Mouse (Mus musculus) lung, embryonic 16.5 days (tissue): ENCODE results near the gene AC124108.1. TPM values are rescaled to one million over a fixed set of nuclear protein-coding genes. Genes with fewer than 3 reads are reported as not detected.

Experiments
- ATAC-seq: fragments of 200-750 bp; cut with Nextera tagmentation; 2 replicates; pipeline ENCODE4 v1.8.0; 2017; ENCODE audit warnings: low read depth, mild to moderate bottlenecking, moderate library complexity
- H3K27ac ChIP-seq: fragments of 300-500 bp; sonication (generic); 2 replicates; pipeline ENCODE4 v1.5.1; 2014; ENCODE audit warnings: mild to moderate bottlenecking, control low read depth, low read length
- H3K27me3 ChIP-seq: fragments of 300-500 bp; sonication (generic); 2 replicates; pipeline ENCODE4 v1.6.1; 2014; ENCODE audit warnings: low read depth, low read length, mixed read lengths; ENCODE audit not compliant: control insufficient read depth, insufficient read depth
- H3K36me3 ChIP-seq: fragments of 300-500 bp; sonication (generic); 2 replicates; pipeline ENCODE4 v1.6.1; 2014; ENCODE audit warnings: low read length; ENCODE audit not compliant: control insufficient read depth, insufficient read depth
- H3K4me1 ChIP-seq: fragments of 300-500 bp; sonication (generic); replicated peaks from 2 replicates; pipeline ENCODE4 v1.6.1; 2014; ENCODE audit warnings: low read length, mixed read lengths; ENCODE audit not compliant: control insufficient read depth, insufficient read depth
- H3K4me2 ChIP-seq: fragments of 300-500 bp; sonication (generic); 2 replicates; pipeline ENCODE4 v1.6.1; 2014; ENCODE audit warnings: low read depth, low read length, control low read depth
- H3K4me3 ChIP-seq: fragments of 300-500 bp; sonication (generic); 2 replicates; pipeline ENCODE4 v1.5.1; 2014; ENCODE audit warnings: mild to moderate bottlenecking, low read length, control low read depth
- H3K9ac ChIP-seq: fragments of 300-500 bp; sonication (generic); 2 replicates; pipeline ENCODE4 v1.6.1; 2014; ENCODE audit warnings: low read length, control low read depth
- H3K9me3 ChIP-seq: fragments of 300-500 bp; sonication (generic); 2 replicates; pipeline ENCODE4 v1.6.1; 2016; ENCODE audit warnings: low read length; ENCODE audit not compliant: control insufficient read depth
- WGBS: fragments of 180-500 bp; shearing (Covaris S2); extraction: QIAGEN DNeasy Blood & Tissue Kit; methylation state at CpG from one replicate; pipeline ENCODE4 v1.1.7; 2014; 5-methylcytosine and 5-hydroxymethylcytosine counted together
- polyA plus RNA-seq: library from polyadenylated mRNA; unstranded; fragments of >200 nt; fragmentation: Nextera tagmentation; extraction: Ambion mirVana; gene quantifications from 2 replicates; pipeline ENCODE4 v1.2.1, GENCODE M21; 2015

The AC124108.1 gene
- polyA plus RNA-seq, 1 experiment from 2014 or later, result 0.63 TPM

GRCm38 (mm10) chr1:132222166-132222565, 30.9 kb downstream of the AC124108.1 start:
- no peaks in the 10 kb centered on the region for H3K9me3 ChIP-seq
- no peaks in the 10 kb centered on the region for H3K36me3 ChIP-seq
- no peak for ATAC-seq
- H3K4me2 ChIP-seq, result no peak overlapping the region
- H3K27me3 ChIP-seq, result no peaks in the 10 kb centered on the region; the same call in 1 of the 2 replicates
- WGBS, result 46% methylated on average over 6 of the region's 6 CpGs
- H3K27ac ChIP-seq, result no peak overlapping the region
- no peak overlapping the region for H3K4me3 ChIP-seq
- no peaks in the 10 kb centered on the region for H3K4me1 ChIP-seq
- H3K9ac ChIP-seq, result no peak overlapping the region

DNA sequence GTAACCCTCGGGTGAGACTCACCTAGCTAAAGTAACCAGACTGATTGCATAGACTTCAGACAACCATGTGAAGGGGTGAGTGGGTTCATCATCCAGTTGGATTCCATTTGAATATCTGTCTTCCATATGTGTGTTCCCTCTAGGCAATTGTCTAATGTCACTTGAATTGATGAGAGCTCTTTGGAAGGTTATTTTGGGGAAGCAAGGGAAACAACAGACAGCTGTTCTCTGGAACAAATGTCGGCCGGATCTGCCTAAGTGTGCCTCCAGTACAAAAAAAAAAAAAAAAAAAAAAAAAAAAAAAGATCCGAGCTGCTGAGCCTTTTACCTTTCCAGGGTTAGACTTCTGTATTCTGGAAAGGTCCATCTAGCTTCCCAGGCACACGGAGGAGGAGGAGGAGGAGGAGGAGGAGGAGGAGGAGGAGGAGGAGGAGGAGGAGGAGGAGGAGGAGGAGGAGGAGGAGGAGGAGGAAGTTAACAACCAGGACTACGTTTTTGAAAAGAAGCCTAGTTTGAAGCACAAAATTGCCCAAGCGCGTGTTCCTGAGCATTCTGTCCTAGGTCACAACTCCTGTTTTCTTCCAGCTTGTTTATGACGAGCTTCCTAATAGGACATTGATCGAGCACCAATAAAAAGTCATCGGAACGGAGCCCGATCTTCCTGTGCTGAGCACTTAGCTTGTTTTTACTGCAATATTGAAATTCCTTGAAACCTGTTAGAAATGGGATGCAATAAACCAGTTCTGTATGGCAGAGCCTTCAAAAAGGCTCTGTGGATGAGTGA, 35.2 kb downstream of the AC124108.1 start:
- Histone ChIP-seq H3K4me1 (no peaks in the 10 kb centered on the region), H3K27ac (no peak overlapping the region), H3K36me3 (no peaks in the 10 kb centered on the region), H3K9me3 (no peaks in the 10 kb centered on the region), H3K4me3 (no peak overlapping the region), H3K27me3 (no peaks in the 10 kb centered on the region; the same call in 1 of the 2 replicates), H3K9ac (no peak overlapping the region), H3K4me2 (no peak overlapping the region)
- 72% methylated on average over 13 of the region's 13 CpGs for WGBS
- ATAC-seq, result no peak

DNA sequence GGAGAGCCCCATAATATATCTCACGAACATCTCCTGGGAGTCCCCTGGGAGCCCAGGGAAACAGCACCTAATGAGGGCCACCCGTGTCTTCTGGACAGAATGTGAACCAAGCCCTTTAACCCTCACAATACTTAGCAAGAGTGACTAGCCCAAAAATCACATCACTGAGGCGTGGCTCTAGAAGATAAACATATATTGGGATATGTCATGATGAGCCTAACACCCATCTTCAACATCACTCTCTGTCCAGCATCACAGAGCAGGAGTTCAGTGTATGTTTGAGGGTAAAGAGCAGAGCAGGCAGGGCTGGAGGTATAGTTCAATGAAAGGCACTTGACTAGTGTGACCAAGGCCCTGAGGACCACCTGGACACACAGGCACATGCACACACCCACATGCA, 38.4 kb downstream of the AC124108.1 start, which contains the start of gene Gm10188:
Gm10188 (minus strand) TSS at position 101 of the 400 bp plus-strand sequence.
- no peaks in the 10 kb centered on the region for H3K4me1 ChIP-seq
- H3K36me3 ChIP-seq, result no peaks in the 10 kb centered on the region
- no peak within 1 kb of the TSS for H3K27ac ChIP-seq
- no peak within 1 kb of the TSS for H3K4me3 ChIP-seq
- H3K9me3 ChIP-seq, result no peaks in the 10 kb centered on the region
- H3K27me3 ChIP-seq, result no peaks in the 10 kb centered on the region
- ATAC-seq, result no peak
- H3K9ac ChIP-seq, result no peak within 1 kb of the TSS
- 80% methylated on average over 3 of the region's 3 CpGs for WGBS
- no peak within 1 kb of the TSS for H3K4me2 ChIP-seq

- no peak overlapping the region for H3K4me3 ChIP-seq
- ATAC-seq, result no peak
- no peak overlapping the region for H3K27ac ChIP-seq
- H3K4me2 ChIP-seq, result no peak overlapping the region
- no peaks in the 10 kb centered on the region; the same call in 1 of the 2 replicates for H3K27me3 ChIP-seq
- no peaks in the 10 kb centered on the region for H3K4me1 ChIP-seq
- H3K9ac ChIP-seq, result no peak overlapping the region
- H3K36me3 ChIP-seq, result no peaks in the 10 kb centered on the region
- WGBS, result 54% methylated on average over 7 of the region's 7 CpGs
- no peaks in the 10 kb centered on the region for H3K9me3 ChIP-seq
Measured at GRCm38 (mm10) chr1:132231470-132232274, 40.4 kb downstream of the AC124108.1 start.

DNA sequence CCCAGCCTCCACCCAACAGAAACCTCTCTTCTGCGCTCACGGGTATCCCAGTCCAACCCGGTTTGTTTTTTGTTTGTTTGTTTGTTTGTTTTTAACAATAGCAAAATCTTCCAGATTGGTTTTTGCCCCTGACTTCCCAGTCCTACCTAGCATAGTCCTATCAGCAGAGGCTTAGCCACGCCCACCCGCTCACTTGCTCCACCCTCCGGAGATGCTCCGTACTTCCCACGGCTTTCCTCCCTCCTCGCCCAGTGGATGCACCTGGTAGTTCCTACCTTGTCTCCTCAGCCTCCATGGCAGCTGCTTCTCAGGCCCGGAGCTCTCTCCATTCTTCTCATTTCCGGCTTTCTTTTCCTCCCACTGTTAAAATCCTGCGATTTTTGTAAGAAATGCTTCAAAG, 42.3 kb downstream of the AC124108.1 start:
- Histone ChIP-seq H3K27ac (no peak overlapping the region), H3K4me1 (no peaks in the 10 kb centered on the region), H3K4me2 (no peak overlapping the region), H3K27me3 (no peaks in the 10 kb centered on the region; the same call in 1 of the 2 replicates), H3K9ac (no peak overlapping the region), H3K4me3 (no peak overlapping the region), H3K9me3 (no peaks in the 10 kb centered on the region), H3K36me3 (no peaks in the 10 kb centered on the region)
- 19% methylated on average over 12 of the region's 12 CpGs for WGBS
- ATAC-seq, result no peak

DNA sequence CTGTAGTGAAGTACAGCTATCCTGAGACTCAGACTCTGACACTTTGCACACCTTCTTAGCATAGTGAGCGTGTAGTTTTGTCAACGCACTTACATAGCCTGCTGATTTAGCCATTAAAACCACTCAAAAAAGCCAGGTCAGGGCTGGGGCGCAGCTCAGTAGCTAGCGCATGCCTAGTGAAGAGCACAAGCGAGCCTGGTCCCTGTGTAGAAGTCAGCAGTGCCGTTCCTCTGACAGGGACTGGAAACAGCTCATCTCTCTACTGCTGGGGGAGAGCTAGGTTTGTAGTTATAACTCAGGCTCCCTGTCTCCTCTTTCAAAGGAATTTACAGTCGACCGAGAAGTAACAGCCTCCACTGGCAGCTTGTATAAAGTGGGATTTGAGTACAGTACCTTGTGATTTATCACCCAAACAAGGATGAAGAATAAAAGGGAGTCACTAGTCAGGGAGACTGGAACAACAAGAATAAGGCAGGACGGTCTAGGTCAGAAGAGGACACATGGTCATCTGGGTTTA, 43.6 kb downstream of the AC124108.1 start:
- no peaks in the 10 kb centered on the region; the same call in 1 of the 2 replicates for H3K27me3 ChIP-seq

DNA sequence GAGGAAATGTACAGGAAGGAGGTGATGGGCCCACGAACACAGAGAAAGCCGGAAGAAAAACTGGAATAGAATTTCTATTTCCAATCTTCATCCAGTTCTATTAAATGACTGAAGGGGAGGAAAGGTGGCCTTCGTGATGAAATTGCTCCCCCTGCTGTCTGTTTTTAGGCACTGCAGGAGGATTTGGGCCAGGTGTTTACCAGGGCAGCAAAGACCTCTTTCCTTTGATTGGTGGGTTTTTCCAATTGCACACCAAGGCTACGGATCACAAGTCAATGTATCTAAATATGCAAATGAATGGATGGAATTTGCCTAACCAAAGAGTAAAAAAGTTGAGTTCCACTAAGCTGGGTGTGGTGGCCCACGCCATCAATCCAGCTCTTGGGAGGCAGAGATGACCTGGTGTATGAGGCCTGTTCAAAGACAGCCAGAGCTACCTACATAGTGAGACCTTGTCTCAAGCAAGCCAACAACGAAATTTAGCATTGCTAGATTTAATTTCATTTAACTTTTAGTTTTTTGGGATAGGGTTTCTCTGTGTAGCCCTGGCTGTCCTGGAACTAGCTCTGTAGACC, 46.4 kb downstream of the AC124108.1 start:
- no peaks in the 10 kb centered on the region for H3K36me3 ChIP-seq
- no peaks in the 10 kb centered on the region for H3K9me3 ChIP-seq
- no peak overlapping the region for H3K9ac ChIP-seq
- H3K4me1 ChIP-seq, result no peaks in the 10 kb centered on the region
- no peak overlapping the region for H3K4me2 ChIP-seq
- H3K27me3 ChIP-seq, result no peaks in the 10 kb centered on the region; the same call in 1 of the 2 replicates
- WGBS, result 17% methylated on average over 6 of the region's 6 CpGs
- H3K27ac ChIP-seq, result no peak overlapping the region
- ATAC-seq, result no peak
- no peak overlapping the region for H3K4me3 ChIP-seq

More for the DNA sequence above, 43.6 kb downstream of the AC124108.1 start:
- Histone ChIP-seq H3K4me2 (no peak overlapping the region), H3K27ac (no peak overlapping the region), H3K4me1 (no peaks in the 10 kb centered on the region), H3K9me3 (no peaks in the 10 kb centered on the region), H3K4me3 (no peak overlapping the region), H3K9ac (no peak overlapping the region), H3K36me3 (no peaks in the 10 kb centered on the region)
- WGBS, result 38% methylated on average over 9 of the region's 9 CpGs
- no peak for ATAC-seq

GRCm38 (mm10) chr1:132245010-132245409, 53.8 kb downstream of the AC124108.1 start:
- Histone ChIP-seq H3K4me1 (no peaks in the 10 kb centered on the region), H3K4me2 (no peak overlapping the region), H3K4me3 (no peak overlapping the region), H3K9ac (no peak overlapping the region), H3K9me3 (no peaks in the 10 kb centered on the region), H3K27me3 (no peaks in the 10 kb centered on the region), H3K27ac (no peak overlapping the region), H3K36me3 (no peaks in the 10 kb centered on the region)
- no peak for ATAC-seq
- 66% methylated on average over 5 of the region's 5 CpGs for WGBS

- no peak overlapping the region for H3K27ac ChIP-seq
- no peaks in the 10 kb centered on the region for H3K36me3 ChIP-seq
- no peak overlapping the region for H3K4me2 ChIP-seq
- no peak overlapping the region for H3K4me3 ChIP-seq
- H3K9ac ChIP-seq, result no peak overlapping the region
- no peaks in the 10 kb centered on the region for H3K9me3 ChIP-seq
- H3K27me3 ChIP-seq, result no peaks in the 10 kb centered on the region
- WGBS, result 42% methylated on average over 6 of the region's 6 CpGs
- H3K4me1 ChIP-seq, result no peaks in the 10 kb centered on the region
- no peak for ATAC-seq
Measured at GRCm38 (mm10) chr1:132246137-132246536, 54.9 kb downstream of the AC124108.1 start.
